Mouse (Mus musculus): ENCODE data around the gene Snrnp70. TPM values are rescaled to one million over a fixed set of nuclear protein-coding genes. Genes with fewer than 3 reads are reported as not detected.
A peak's percentile ranks its signal among the peaks of the same experiment; 100 is the strongest.

Gene Snrnp70
- polyA plus RNA-seq, 1 experiment from 2014 or later = 173 TPM

DNA sequence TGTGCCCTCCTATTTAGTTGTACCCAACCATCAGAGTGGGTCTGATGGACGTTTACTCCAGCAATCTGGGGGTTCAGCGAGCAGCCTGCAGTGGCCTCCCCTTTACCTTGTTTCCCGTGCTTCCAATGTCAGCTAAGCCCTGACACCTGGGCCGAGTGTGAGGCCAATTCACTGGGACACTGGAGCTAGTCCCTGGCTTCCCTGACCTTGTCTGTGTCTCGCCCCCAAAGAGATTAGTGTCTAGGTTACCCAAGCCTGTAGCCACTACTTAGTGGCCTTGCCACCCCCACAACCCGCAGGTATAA, 25.0 kb upstream of the Snrnp70 start, which contains the start of gene Lhb:
Gene Lhb (plus strand): TSS at position 206 of the 305 bp plus-strand sequence.
- peaks cover 14% of the 10 kb centered on the region for H3K4me1 ChIP-seq (replicated peaks)
- peaks cover 50% of the 10 kb centered on the region for H3K36me3 ChIP-seq
- H3K27me3 ChIP-seq (replicated peaks) = peaks cover 61% of the 10 kb centered on the region
- WGBS = 49% methylated on average over 6 of the region's 6 CpGs
- no peak for ATAC-seq (ENCODE audit: insufficient number of reproducible peaks, low FRiP score)
- H3K4me3 ChIP-seq = no peak within 1 kb of the TSS
- H3K9ac ChIP-seq = no peak within 1 kb of the TSS
- no peaks in the 10 kb centered on the region for H3K9me3 ChIP-seq (replicated peaks)
- H3K4me2 ChIP-seq = peak within 1 kb of the TSS; percentile 6; the same call in 1 of the 2 replicates
- H3K27ac ChIP-seq (ENCODE audit: poor library complexity, severe bottlenecking) = no peak within 1 kb of the TSS

DNA sequence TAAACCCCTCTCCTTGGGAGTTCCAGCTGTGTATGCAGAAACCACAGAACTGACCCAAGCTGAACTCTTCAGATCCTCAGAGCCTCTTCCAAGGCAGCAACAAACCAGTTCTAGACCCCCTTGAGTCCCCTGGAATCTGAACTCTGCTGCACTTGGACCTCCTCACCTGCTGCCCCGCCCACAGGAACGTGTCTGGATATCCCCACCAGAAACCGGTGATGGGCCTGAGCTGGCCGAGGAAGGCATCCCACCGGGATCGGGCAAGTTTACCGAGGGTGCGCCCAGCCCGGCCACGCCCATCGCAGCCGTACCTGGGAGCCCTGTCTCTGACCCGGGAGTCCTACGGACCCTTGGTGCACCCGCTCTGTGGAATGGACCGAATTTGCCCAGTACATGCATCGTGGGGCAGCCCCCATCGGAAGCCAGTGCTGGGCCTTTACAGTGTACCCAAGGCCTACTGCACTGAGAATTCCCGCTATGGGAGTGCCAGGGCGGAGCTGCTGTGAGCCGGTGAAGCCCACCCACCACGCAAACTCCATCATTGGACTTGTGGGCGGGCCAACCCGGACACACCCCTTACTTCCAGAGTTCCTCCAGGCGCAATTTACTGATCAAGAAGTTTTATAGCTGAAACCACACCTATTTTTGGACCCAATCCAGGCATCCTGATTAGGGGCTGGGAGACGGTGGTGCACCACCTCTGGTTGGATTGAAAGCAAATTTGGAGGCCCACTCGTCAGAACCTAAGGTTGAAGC, 24.5 kb upstream of the Snrnp70 start:
- H3K4me3 ChIP-seq = no peak overlapping the region
- H3K4me1 ChIP-seq (replicated peaks) = peaks cover 18% of the 10 kb centered on the region
- H3K36me3 ChIP-seq = peaks cover 45% of the 10 kb centered on the region
- H3K9me3 ChIP-seq (replicated peaks) = no peaks in the 10 kb centered on the region
- peaks cover 66% of the 10 kb centered on the region for H3K27me3 ChIP-seq (replicated peaks)
- peak overlapping the region; percentile 6; the same call in 1 of the 2 replicates for H3K4me2 ChIP-seq
- 15% methylated on average over 27 of the region's 27 CpGs for WGBS
- ATAC-seq (ENCODE audit: insufficient number of reproducible peaks, low FRiP score) = no peak
- H3K9ac ChIP-seq = no peak overlapping the region
- no peak overlapping the region for H3K27ac ChIP-seq (ENCODE audit: poor library complexity, severe bottlenecking)

DNA sequence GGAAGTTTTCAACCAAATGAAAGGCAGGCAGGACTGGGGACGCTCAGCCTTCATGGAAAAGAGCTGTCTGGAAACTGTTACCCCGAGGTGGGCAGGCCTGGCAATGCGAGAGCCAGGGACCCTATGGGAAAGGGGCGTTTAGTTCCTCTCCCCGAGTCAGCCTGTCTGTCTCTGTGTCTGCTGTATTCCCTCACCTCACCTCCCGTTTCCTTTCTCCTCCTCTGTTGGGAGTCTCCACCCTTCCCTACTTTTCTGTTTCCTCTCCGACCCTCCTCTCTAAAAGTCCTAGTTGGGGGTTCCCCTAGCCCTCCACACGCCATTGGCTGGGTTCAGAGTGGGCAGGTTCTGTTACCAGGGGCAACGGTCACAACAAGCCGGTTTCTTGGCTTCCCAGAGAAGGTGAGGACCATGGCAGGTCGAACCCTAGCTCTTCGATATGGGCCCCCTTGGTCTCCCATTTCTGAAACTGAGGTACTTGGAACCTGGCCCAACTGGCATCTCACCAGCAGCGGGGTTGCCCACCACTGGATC, 22.5 kb upstream of the Snrnp70 start:
- H3K9ac ChIP-seq = 0 out of 2 replicates have a peak overlapping the region, but pooled peaks have one; percentile 48
- no peaks in the 10 kb centered on the region for H3K9me3 ChIP-seq (replicated peaks)
- H3K4me3 ChIP-seq = no peak overlapping the region
- no peak overlapping the region for H3K27ac ChIP-seq (ENCODE audit: poor library complexity, severe bottlenecking)
- peaks cover 81% of the 10 kb centered on the region for H3K27me3 ChIP-seq (replicated peaks)
- H3K36me3 ChIP-seq = peaks cover 25% of the 10 kb centered on the region
- peak overlapping the region; percentile 18; the same call in 1 of the 2 replicates for H3K4me2 ChIP-seq
- H3K4me1 ChIP-seq (replicated peaks) = peaks cover 33% of the 10 kb centered on the region
- ATAC-seq (ENCODE audit: insufficient number of reproducible peaks, low FRiP score) = no peak
- WGBS = 7% methylated on average over 13 of the region's 13 CpGs

DNA sequence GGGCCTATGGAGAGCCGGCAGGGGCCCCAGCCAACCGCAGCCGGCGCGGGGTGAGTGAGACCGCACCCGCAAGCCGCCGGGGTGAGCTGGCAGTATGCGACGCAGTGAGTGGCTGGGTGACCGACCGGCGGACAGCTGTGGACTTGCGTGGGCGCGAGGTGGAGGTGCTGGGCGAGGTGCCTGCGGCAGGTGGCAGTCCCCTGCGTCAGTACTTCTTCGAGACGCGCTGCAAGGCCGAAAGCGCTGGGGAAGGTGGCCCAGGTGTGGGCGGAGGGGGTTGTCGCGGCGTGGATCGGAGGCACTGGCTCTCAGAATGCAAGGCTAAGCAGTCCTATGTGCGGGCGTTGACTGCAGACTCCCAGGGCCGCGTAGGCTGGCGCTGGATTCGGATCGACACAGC, 20.1 kb upstream of the Snrnp70 start:
- 16% methylated on average over 26 of the region's 37 CpGs for WGBS
- Histone ChIP-seq H3K4me3 (peak overlapping the region; percentile 17), H3K9me3 (replicated peaks) (no peaks in the 10 kb centered on the region), H3K4me1 (replicated peaks) (peaks cover 40% of the 10 kb centered on the region), H3K27ac (ENCODE audit: poor library complexity, severe bottlenecking) (no peak overlapping the region), H3K27me3 (replicated peaks) (peaks cover 88% of the 10 kb centered on the region), H3K36me3 (peaks cover 1% of the 10 kb centered on the region), H3K9ac (no peak overlapping the region), H3K4me2 (peak overlapping the region; percentile 42)
- ATAC-seq (ENCODE audit: insufficient number of reproducible peaks, low FRiP score) = no peak

DNA sequence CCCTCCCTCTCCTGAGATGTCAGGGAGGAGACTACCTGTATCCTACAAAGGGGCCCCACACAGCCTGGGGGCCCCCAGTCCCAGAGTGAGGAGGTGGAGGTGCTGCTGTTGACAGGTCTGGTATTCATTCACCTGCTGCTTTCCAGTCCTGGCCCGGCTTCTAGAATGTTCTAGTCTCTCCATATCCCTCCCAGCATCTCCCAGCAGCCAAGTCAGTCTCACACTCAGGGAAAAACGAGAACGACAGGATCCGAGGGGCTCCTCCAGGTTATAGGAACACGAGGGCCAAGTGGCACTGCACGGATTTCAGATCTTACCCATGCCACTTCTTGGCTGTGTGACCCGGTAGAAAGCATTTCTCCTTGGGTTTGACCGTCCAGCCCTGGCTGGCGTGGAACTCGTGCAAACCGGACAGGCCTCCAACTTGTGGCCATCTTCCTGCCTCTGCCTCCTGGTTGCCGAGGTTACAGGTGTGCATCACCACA, 19.2 kb upstream of the Snrnp70 start:
- peaks cover 37% of the 10 kb centered on the region for H3K4me1 ChIP-seq (replicated peaks)
- H3K27me3 ChIP-seq (replicated peaks) = peaks cover 88% of the 10 kb centered on the region
- no peak overlapping the region for H3K9ac ChIP-seq
- no peaks in the 10 kb centered on the region for H3K9me3 ChIP-seq (replicated peaks)
- no peak overlapping the region for H3K4me3 ChIP-seq
- no peak for ATAC-seq (ENCODE audit: insufficient number of reproducible peaks, low FRiP score)
- 40% methylated on average over 12 of the region's 12 CpGs for WGBS
- no peak overlapping the region for H3K4me2 ChIP-seq
- no peaks in the 10 kb centered on the region for H3K36me3 ChIP-seq
- H3K27ac ChIP-seq (ENCODE audit: poor library complexity, severe bottlenecking) = no peak overlapping the region

DNA sequence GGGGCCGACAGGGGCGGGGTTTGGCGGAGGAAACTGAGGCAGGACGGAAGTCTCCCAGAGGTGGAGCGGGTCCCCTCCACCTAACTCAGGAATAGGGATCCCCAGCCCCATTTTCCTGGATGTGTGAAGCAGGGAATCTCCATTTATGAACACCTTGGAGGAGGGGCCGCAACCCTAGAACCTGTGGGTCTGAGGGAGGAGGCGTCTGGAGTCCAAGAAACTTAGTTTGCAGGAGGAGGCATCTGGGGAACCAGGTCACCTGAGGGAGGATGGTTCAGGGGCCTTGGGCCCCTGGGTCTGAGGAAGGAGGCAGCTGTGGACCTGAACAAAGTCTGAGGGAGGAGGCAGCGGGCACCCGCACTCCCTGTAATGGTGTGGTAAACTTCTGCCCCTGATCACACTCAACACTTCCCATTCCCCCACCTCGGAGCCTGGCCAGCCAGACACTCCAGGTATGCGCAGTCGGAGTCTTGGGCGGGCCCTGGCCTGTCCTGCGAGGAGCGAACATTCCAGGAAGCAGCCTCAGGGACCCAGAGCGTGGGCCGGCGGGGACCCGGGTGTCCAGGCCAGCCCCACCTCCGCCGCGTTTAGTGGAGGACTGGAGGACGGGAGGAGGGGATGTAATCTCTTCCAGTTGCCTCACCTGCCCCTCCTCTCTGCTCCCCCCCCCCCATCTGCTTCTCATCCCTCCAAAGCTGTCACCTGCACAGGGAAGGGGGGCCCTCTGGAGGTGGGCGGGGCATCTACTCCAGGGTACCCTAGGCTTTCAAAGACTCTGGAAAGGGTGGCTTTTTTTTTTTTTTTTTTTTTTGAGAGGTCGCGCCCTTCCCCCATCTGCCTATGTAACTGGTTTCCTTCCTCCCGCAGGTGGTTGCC, 18.6 kb upstream of the Snrnp70 start:
- 0 out of 2 replicates have a peak overlapping the region, but pooled peaks have one; percentile 48 for H3K27ac ChIP-seq (ENCODE audit: poor library complexity, severe bottlenecking)
- peak overlapping the region; percentile 86 for H3K4me2 ChIP-seq
- H3K4me1 ChIP-seq (replicated peaks) = peaks cover 37% of the 10 kb centered on the region
- no peaks in the 10 kb centered on the region for H3K9me3 ChIP-seq (replicated peaks)
- WGBS = 1% methylated on average over 27 of the region's 27 CpGs
- peak overlapping the region; percentile 52 for H3K4me3 ChIP-seq
- H3K27me3 ChIP-seq (replicated peaks) = peaks cover 88% of the 10 kb centered on the region
- no peaks in the 10 kb centered on the region for H3K36me3 ChIP-seq
- ATAC-seq (ENCODE audit: insufficient number of reproducible peaks, low FRiP score) = 0 out of 2 replicates have a peak, but pooled peaks have one; percentile 10
- peak overlapping the region; percentile 68 for H3K9ac ChIP-seq

DNA sequence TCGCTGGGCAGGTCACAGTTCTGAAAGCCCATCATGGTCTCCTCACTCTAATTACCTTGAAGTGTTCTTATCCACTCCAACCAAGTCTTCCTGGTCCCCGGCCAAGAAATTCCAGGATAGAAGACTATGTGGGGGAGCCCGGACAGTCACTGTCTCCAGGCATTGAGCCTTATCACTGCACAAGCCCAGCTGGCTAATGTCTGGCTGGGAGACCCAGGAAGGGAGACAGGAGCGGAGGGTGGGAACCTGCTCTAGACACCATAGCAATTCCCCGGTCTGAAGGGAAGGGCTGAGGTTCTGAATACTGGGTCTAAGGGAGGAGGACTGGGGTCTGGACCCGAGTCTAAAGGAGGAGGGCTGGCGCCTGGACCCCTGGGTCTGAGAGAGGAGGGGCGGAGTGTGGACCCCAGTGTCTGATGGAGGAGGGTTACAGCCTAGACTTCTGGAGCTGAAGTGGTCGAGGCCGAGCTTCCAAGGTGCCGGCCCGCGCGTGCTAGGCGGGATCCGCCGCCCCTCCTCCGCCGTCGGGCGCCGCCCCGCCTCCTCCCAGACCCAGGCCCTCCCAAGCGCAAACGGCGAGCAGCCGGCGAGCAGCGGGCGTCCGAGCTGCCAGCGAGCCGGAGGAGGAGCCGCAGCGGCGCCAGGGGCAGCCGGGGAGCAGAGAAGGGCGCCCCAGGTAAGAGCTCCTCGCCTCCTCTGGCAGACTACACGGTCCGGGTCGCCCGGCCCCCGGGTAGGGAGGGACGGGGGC, 17.7 kb upstream of the Snrnp70 start, which contains the start of gene Ntf5:
Gene Ntf5 (plus strand): TSS at position 583 of the 751 bp plus-strand sequence.
- Histone ChIP-seq H3K27me3 (replicated peaks) (peaks cover 88% of the 10 kb centered on the region), H3K9me3 (replicated peaks) (no peaks in the 10 kb centered on the region), H3K4me3 (peak within 1 kb of the TSS; percentile 52), H3K27ac (ENCODE audit: poor library complexity, severe bottlenecking) (peak within 1 kb of the TSS; percentile 48; the same call in 1 of the 2 replicates), H3K4me1 (replicated peaks) (peaks cover 36% of the 10 kb centered on the region), H3K9ac (peak within 1 kb of the TSS; percentile 68), H3K36me3 (no peaks in the 10 kb centered on the region), H3K4me2 (peak within 1 kb of the TSS; percentile 86)
- ATAC-seq (ENCODE audit: insufficient number of reproducible peaks, low FRiP score) = peak; percentile 63
- WGBS = 2% methylated on average over 37 of the region's 45 CpGs

DNA sequence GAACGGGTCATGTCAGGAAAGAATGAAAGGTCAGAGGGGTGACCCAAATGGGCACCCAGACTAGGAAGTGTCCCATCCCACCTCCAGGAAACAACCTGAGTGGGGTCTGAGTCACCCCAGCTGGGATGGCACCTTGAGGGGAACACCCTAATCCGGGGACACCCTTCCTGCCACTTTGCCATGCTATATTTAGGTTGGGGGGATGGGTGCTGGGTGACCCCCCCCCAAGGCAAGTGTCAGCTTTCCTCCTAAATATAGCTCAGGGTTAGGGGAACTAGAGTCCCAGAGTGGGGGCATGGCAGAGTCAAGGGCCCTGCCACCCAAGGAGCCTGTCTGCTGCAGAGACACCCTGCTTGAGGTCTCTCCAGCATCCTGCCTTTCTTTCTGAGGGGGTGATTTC, 16.9 kb upstream of the Snrnp70 start:
- ATAC-seq (ENCODE audit: insufficient number of reproducible peaks, low FRiP score) = no peak
- Histone ChIP-seq H3K4me1 (replicated peaks) (peaks cover 28% of the 10 kb centered on the region), H3K27ac (ENCODE audit: poor library complexity, severe bottlenecking) (no peak overlapping the region), H3K36me3 (no peaks in the 10 kb centered on the region), H3K9ac (no peak overlapping the region), H3K4me2 (0 out of 2 replicates have a peak overlapping the region, but pooled peaks have one; percentile 21), H3K27me3 (replicated peaks) (peaks cover 88% of the 10 kb centered on the region), H3K4me3 (no peak overlapping the region), H3K9me3 (replicated peaks) (no peaks in the 10 kb centered on the region)
- 60% methylated on average over 2 of the region's 2 CpGs for WGBS

DNA sequence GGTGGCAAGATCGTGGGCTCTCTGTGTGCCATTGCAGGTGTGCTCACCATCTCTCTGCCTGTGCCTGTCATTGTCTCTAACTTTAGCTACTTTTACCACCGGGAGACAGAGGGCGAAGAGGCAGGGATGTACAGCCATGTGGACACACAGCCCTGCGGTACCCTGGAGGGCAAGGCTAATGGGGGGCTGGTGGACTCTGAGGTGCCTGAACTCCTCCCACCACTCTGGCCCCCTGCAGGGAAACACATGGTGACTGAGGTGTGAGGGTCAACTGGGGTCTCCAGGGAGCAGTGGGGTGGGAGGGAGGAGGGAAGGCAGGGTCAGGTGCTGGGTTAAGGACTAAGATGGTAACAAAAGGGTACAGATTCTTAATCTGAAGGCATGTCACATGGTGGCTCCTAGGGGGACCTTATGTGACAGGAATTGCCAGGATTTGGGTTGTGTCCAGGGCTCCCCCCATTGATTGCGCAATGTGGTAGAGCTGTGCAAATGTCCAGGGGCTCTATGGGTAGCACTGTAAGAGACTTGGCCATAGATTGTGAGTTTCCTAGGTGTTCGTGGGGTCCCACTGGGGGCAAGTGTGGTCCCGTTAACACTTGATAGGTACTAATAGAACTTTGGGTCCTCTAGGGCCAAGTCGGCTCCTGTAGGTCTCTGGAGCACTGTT, 14.1 kb upstream of the Snrnp70 start:
- Histone ChIP-seq H3K36me3 (no peaks in the 10 kb centered on the region), H3K4me3 (no peak overlapping the region), H3K4me2 (no peak overlapping the region), H3K9ac (no peak overlapping the region), H3K9me3 (replicated peaks) (0 out of 2 replicates have a peak, but pooled peaks cover 3% of the 10 kb centered on the region), H3K27ac (ENCODE audit: poor library complexity, severe bottlenecking) (no peak overlapping the region), H3K27me3 (replicated peaks) (peaks cover 80% of the 10 kb centered on the region), H3K4me1 (replicated peaks) (peaks cover 34% of the 10 kb centered on the region)
- no peak for ATAC-seq (ENCODE audit: insufficient number of reproducible peaks, low FRiP score)
- whole genome bisulfite sequencing = 76% methylated on average over 8 of the region's 8 CpGs

DNA sequence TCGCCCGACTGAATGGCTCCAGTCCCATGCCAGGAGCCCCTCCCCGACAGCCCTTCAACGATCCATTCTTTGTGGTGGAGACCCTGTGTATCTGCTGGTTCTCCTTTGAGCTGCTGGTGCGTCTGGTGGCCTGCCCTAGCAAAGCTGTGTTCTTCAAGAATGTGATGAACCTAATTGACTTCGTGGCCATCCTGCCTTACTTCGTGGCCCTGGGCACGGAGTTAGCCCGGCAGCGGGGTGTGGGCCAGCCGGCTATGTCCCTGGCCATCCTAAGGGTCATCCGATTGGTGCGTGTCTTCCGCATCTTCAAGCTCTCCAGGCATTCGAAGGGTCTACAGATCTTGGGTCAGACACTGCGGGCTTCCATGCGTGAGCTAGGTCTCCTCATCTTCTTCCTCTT, 13.4 kb upstream of the Snrnp70 start:
- Histone ChIP-seq H3K4me1 (replicated peaks) (peaks cover 29% of the 10 kb centered on the region), H3K27ac (ENCODE audit: poor library complexity, severe bottlenecking) (no peak overlapping the region), H3K4me2 (no peak overlapping the region), H3K9ac (no peak overlapping the region), H3K27me3 (replicated peaks) (peaks cover 73% of the 10 kb centered on the region), H3K36me3 (no peaks in the 10 kb centered on the region), H3K4me3 (no peak overlapping the region), H3K9me3 (replicated peaks) (0 out of 2 replicates have a peak, but pooled peaks cover 3% of the 10 kb centered on the region)
- no peak for ATAC-seq (ENCODE audit: insufficient number of reproducible peaks, low FRiP score)
- 84% methylated on average over 17 of the region's 17 CpGs for WGBS

Measured in heart, embryonic 12.5 days (tissue).